Mouse (Mus musculus) kidney, embryonic 15.5 days (tissue): ENCODE data around the gene Mtrex. TPM values are rescaled to one million over a fixed set of nuclear protein-coding genes. Genes with fewer than 3 reads are reported as not detected.
A peak's percentile ranks its signal among the peaks of the same experiment; 100 is the strongest.

ENCODE experiments used
- ATAC-seq: fragments of 200-750 bp; cut with Nextera tagmentation; replicated peaks from 2 replicates; pipeline ENCODE4 v1.8.0; 2017; ENCODE audit warnings: moderate TSS enrichment; ENCODE audit not compliant: low FRiP score
- H3K27ac ChIP-seq: fragments of 300-500 bp; sonication (generic); 2 replicates; pipeline ENCODE4 v1.5.1; 2015; ENCODE audit warnings: mild to moderate bottlenecking, inconsistent platforms
- H3K27me3 ChIP-seq: fragments of 300-500 bp; sonication (generic); 2 replicates; pipeline ENCODE4 v1.6.1; 2015; ENCODE audit warnings: inconsistent platforms
- H3K36me3 ChIP-seq: fragments of 300-500 bp; sonication (generic); 2 replicates; pipeline ENCODE4 v1.6.1; 2015; ENCODE audit warnings: inconsistent platforms
- H3K4me1 ChIP-seq: fragments of 300-500 bp; sonication (generic); 2 replicates; pipeline ENCODE4 v1.6.1; 2015; ENCODE audit warnings: inconsistent platforms
- H3K4me2 ChIP-seq: fragments of 300-500 bp; sonication (generic); 2 replicates; pipeline ENCODE4 v1.6.1; 2015; ENCODE audit warnings: moderate library complexity, mild to moderate bottlenecking, inconsistent platforms
- H3K4me3 ChIP-seq: fragments of 300-500 bp; sonication (generic); replicated peaks from 2 replicates; pipeline ENCODE4 v1.5.1; 2015; ENCODE audit warnings: mild to moderate bottlenecking, inconsistent platforms
- H3K9ac ChIP-seq: fragments of 300-500 bp; sonication (generic); 2 replicates; pipeline ENCODE4 v1.6.1; 2015; ENCODE audit warnings: mild to moderate bottlenecking, inconsistent platforms
- H3K9me3 ChIP-seq: fragments of 300-500 bp; sonication (generic); replicated peaks from 2 replicates; pipeline ENCODE4 v1.6.1; 2016; ENCODE audit warnings: inconsistent platforms
- WGBS: fragments of 180-500 bp; shearing (Covaris S2); methylation state at CpG from one replicate; pipeline ENCODE4 v1.1.7; 2015; ENCODE audit warnings: mixed read lengths; 5-methylcytosine and 5-hydroxymethylcytosine counted together
- polyA plus RNA-seq: library from polyadenylated mRNA; unstranded; fragments of >200 nt; fragmentation: Nextera tagmentation; extraction: Ambion mirVana; gene quantifications from 2 replicates; pipeline ENCODE4 v1.2.1, GENCODE M21; 2015

Gene Mtrex
- 75.2 and 78.2 TPM in 2 replicates for polyA plus RNA-seq

- Histone ChIP-seq H3K27ac (peak within 1 kb of the TSS; percentile 91), H3K4me1 (peaks cover 24% of the 10 kb centered on the region), H3K9me3 (no peaks in the 10 kb centered on the region), H3K9ac (peak within 1 kb of the TSS; percentile 81), H3K4me2 (peak within 1 kb of the TSS; percentile 78), H3K4me3 (peak within 1 kb of the TSS; percentile 71), H3K36me3 (peaks cover 14% of the 10 kb centered on the region), H3K27me3 (no peaks in the 10 kb centered on the region)
- ATAC-seq, result peak; percentile 99
- under 1% methylated on average over 57 of the region's 57 CpGs for WGBS
Measured at GRCm38 (mm10) chr13:112927287-112928001, at the start of gene Mtrex, which contains the start of gene Dhx29. Gene Mtrex (minus strand): TSS chr13:112927398. Gene Dhx29 (plus strand): TSS chr13:112927454.

DNA sequence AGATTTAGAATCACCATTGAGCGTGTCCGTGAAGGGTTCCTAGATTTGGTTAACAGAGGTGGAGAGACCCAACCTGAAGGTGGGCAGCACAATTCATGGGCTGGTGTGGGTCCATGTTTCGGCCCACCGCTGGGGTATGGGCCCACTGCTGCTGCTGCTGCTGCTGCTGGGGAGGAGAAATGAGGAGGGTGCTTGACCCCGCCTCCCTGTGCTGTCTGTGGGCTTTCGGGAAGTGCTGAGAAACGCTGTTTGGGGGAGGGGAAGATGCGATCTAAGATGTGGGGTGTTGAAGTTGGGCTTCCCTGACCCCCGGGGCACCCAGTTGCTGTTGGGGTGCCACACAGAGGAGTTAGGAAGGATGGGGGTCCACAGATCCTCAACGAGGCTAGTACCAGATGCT lies 49.5 kb upstream of the Mtrex start:
- peak overlapping the region; percentile 42; the same call in 1 of the 2 replicates for H3K4me2 ChIP-seq
- no peaks in the 10 kb centered on the region for H3K9me3 ChIP-seq

GRCm38 (mm10) chr13:112967267-112967666 lies 40.1 kb upstream of the Mtrex start:
- no peak for ATAC-seq
- no peak overlapping the region for H3K4me3 ChIP-seq
- H3K9ac ChIP-seq, result no peak overlapping the region
- no peak overlapping the region for H3K27ac ChIP-seq
- H3K36me3 ChIP-seq, result peaks cover 60% of the 10 kb centered on the region
- 93% methylated on average over 5 of the region's 5 CpGs for WGBS
- H3K27me3 ChIP-seq, result no peaks in the 10 kb centered on the region
- H3K4me2 ChIP-seq, result no peak overlapping the region
- H3K4me1 ChIP-seq, result 0 out of 2 replicates have a peak, but pooled peaks cover 2% of the 10 kb centered on the region
- no peaks in the 10 kb centered on the region for H3K9me3 ChIP-seq

More for the DNA sequence above, 49.5 kb upstream of the Mtrex start:
- ATAC-seq, result no peak
- Histone ChIP-seq H3K27ac (no peak overlapping the region), H3K4me1 (0 out of 2 replicates have a peak, but pooled peaks cover 3% of the 10 kb centered on the region), H3K36me3 (no peaks in the 10 kb centered on the region), H3K27me3 (peaks cover 31% of the 10 kb centered on the region), H3K9ac (no peak overlapping the region), H3K4me3 (no peak overlapping the region)
- 45% methylated on average over 10 of the region's 10 CpGs for WGBS

- Histone ChIP-seq H3K9me3 (no peaks in the 10 kb centered on the region), H3K4me3 (no peak overlapping the region), H3K9ac (no peak overlapping the region), H3K27ac (no peak overlapping the region), H3K4me2 (no peak overlapping the region), H3K36me3 (peaks cover 75% of the 10 kb centered on the region), H3K4me1 (0 out of 2 replicates have a peak, but pooled peaks cover 2% of the 10 kb centered on the region), H3K27me3 (no peaks in the 10 kb centered on the region)
- no peak for ATAC-seq
- 76% methylated on average over 12 of the region's 12 CpGs for WGBS
Measured at GRCm38 (mm10) chr13:112964421-112964820, 37.2 kb upstream of the Mtrex start.

DNA sequence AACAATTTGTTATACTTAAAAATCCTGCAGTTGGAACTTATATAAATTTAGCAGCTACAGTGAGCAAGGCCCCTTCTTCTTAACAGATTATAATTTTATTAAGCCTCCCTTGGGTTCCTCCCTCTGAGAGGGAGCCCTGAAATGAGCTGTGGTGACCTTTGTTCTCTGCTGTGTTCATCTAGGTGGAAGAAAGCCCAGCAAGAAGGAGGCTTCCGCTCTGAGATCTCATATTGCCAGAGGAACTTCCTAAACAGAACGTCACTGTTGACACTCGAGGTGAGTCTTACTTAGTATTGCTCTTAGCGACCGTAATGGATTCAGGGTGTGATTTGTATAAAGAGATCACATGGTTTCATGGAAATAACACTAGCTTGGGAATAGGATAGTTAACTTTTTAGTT lies 35.9 kb upstream of the Mtrex start:
- no peak overlapping the region for H3K27ac ChIP-seq
- ATAC-seq, result no peak
- 0 out of 2 replicates have a peak, but pooled peaks cover 2% of the 10 kb centered on the region for H3K4me1 ChIP-seq
- no peak overlapping the region for H3K9ac ChIP-seq
- no peaks in the 10 kb centered on the region for H3K27me3 ChIP-seq
- no peak overlapping the region for H3K4me3 ChIP-seq
- no peaks in the 10 kb centered on the region for H3K9me3 ChIP-seq
- WGBS, result 44% methylated on average over 5 of the region's 5 CpGs
- peaks cover 78% of the 10 kb centered on the region for H3K36me3 ChIP-seq
- H3K4me2 ChIP-seq, result no peak overlapping the region

- ATAC-seq, result no peak
- H3K27ac ChIP-seq, result no peak overlapping the region
Measured at GRCm38 (mm10) chr13:112954067-112954466, 26.9 kb upstream of the Mtrex start.

GRCm38 (mm10) chr13:112945900-112946299 lies 18.7 kb upstream of the Mtrex start:
- Histone ChIP-seq H3K9me3 (no peaks in the 10 kb centered on the region), H3K4me2 (no peak overlapping the region), H3K9ac (no peak overlapping the region), H3K4me3 (no peak overlapping the region), H3K27me3 (no peaks in the 10 kb centered on the region), H3K36me3 (peaks cover 74% of the 10 kb centered on the region), H3K27ac (no peak overlapping the region), H3K4me1 (no peaks in the 10 kb centered on the region)
- WGBS, result 86% methylated on average over 6 of the region's 6 CpGs
- no peak for ATAC-seq

More at GRCm38 (mm10) chr13:112954067-112954466, 26.9 kb upstream of the Mtrex start:
- no peak overlapping the region for H3K4me3 ChIP-seq
- 91% methylated on average over 8 of the region's 8 CpGs for WGBS
- no peak overlapping the region for H3K9ac ChIP-seq
- H3K4me2 ChIP-seq, result no peak overlapping the region
- H3K4me1 ChIP-seq, result no peaks in the 10 kb centered on the region
- no peaks in the 10 kb centered on the region for H3K27me3 ChIP-seq
- H3K36me3 ChIP-seq, result peaks cover 87% of the 10 kb centered on the region
- H3K9me3 ChIP-seq, result no peaks in the 10 kb centered on the region

- 92% methylated on average over 9 of the region's 9 CpGs for WGBS
- ATAC-seq, result no peak
- Histone ChIP-seq H3K36me3 (peaks cover 69% of the 10 kb centered on the region), H3K4me1 (no peaks in the 10 kb centered on the region), H3K9ac (no peak overlapping the region), H3K4me3 (no peak overlapping the region), H3K9me3 (no peaks in the 10 kb centered on the region), H3K27me3 (no peaks in the 10 kb centered on the region), H3K27ac (no peak overlapping the region), H3K4me2 (no peak overlapping the region)
Measured at GRCm38 (mm10) chr13:112945312-112945711, 18.1 kb upstream of the Mtrex start.

GRCm38 (mm10) chr13:112941879-112942330 lies 14.7 kb upstream of the Mtrex start:
- H3K27ac ChIP-seq, result no peak overlapping the region
- H3K36me3 ChIP-seq, result peaks cover 64% of the 10 kb centered on the region
- no peak overlapping the region for H3K4me3 ChIP-seq
- H3K9me3 ChIP-seq, result no peaks in the 10 kb centered on the region
- no peak overlapping the region for H3K4me2 ChIP-seq
- ATAC-seq, result no peak
- 64% methylated on average over 15 of the region's 15 CpGs for WGBS
- H3K9ac ChIP-seq, result no peak overlapping the region
- no peaks in the 10 kb centered on the region for H3K27me3 ChIP-seq
- H3K4me1 ChIP-seq, result no peaks in the 10 kb centered on the region

DNA sequence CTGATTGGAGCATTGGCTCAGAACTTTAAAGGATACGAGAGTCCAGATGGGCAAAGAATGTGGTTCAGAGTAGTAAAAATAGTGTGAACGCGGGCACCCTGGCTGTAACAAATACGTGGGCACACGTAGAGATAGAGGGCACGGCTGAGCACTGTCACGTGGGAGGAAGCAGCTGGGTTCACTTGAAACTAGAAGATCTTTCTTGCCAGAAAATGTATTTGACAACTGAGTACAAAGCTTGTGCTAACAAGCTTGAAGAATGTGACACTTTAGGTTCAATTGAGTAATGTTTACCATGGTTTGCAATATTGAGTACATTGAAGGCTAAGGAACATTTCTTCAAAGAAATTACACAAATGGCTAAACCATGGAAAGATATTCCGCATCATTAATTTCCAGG lies 10.9 kb upstream of the Mtrex start:
- ATAC-seq, result no peak; the same call in 1 of the 2 replicates
- WGBS, result 78% methylated on average over 8 of the region's 8 CpGs
- no peaks in the 10 kb centered on the region for H3K9me3 ChIP-seq
- H3K4me2 ChIP-seq, result no peak overlapping the region
- peaks cover 69% of the 10 kb centered on the region for H3K36me3 ChIP-seq
- H3K4me1 ChIP-seq, result no peaks in the 10 kb centered on the region
- no peak overlapping the region for H3K27ac ChIP-seq
- H3K9ac ChIP-seq, result no peak overlapping the region
- no peaks in the 10 kb centered on the region for H3K27me3 ChIP-seq
- no peak overlapping the region for H3K4me3 ChIP-seq

DNA sequence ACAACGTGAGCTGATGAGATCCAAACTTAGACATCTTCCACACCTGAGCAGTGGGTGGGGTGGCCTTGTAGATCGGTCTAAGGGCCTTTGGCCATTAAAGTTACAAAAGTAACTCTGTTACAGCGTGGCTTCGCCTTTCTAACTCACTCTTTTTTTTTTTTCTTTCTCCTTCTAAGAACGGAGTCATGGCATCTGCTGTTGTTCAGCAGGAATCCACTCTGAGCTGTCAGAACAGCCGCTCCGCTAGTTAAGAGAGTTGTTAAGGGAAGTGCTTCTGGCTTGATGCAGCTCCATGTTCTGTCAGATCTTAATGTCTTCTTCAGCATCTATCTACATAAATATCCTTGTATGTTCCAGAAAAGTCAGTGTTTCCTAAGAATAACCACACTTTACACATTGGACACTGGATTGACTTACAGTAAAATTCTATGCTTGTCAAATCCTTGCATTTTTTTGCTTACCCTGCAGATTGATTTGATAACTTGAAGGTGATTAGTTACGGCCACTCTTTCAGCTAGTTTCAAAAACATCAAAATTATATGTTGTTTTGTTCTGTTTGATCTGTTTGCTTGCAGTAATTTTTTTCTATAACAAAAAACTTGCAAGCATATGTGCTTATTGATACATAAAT lies 955 bp upstream of the Mtrex start:
- Histone ChIP-seq H3K9ac (peak overlapping the region; percentile 81), H3K4me3 (peak overlapping the region; percentile 71), H3K4me2 (peak overlapping the region; percentile 78), H3K4me1 (peaks cover 24% of the 10 kb centered on the region), H3K27ac (peak overlapping the region; percentile 91), H3K27me3 (no peaks in the 10 kb centered on the region), H3K36me3 (peaks cover 21% of the 10 kb centered on the region), H3K9me3 (no peaks in the 10 kb centered on the region)
- 5% methylated on average over 8 of the region's 8 CpGs for WGBS
- ATAC-seq, result no peak

GRCm38 (mm10) chr13:112926796-112927195 lies 402 bp downstream of the Mtrex start:
- Histone ChIP-seq H3K27me3 (no peaks in the 10 kb centered on the region), H3K9ac (peak overlapping the region; percentile 81), H3K4me3 (peak overlapping the region; percentile 71), H3K4me1 (peaks cover 24% of the 10 kb centered on the region), H3K36me3 (peaks cover 10% of the 10 kb centered on the region), H3K27ac (peak overlapping the region; percentile 91), H3K4me2 (peak overlapping the region; percentile 65), H3K9me3 (no peaks in the 10 kb centered on the region)
- ATAC-seq, result peak; percentile 19; the same call in 1 of the 2 replicates
- 0% methylated on average over 19 of the region's 19 CpGs for WGBS
